Mouse (Mus musculus) E14TG2a.4 (cell line): ENCODE measurements at regions not wholly inside any gene's neighbourhood (a gene's known extent, or its start where the extent isn't known, plus 50 kb on each side); places are given as distances from the start of the nearest gene placed in this dataset.

Experiments used
- CTCF ChIP-seq: conservative IDR thresholded peaks from 2 replicates; pipeline ENCODE4 v1.5.1; 2014; ENCODE audit warnings: low read length
- POU5F1 ChIP-seq: IDR thresholded peaks from 2 replicates; pipeline ENCODE4 v1.6.1; 2014; ENCODE audit warnings: low read length, borderline replicate concordance

DNA sequence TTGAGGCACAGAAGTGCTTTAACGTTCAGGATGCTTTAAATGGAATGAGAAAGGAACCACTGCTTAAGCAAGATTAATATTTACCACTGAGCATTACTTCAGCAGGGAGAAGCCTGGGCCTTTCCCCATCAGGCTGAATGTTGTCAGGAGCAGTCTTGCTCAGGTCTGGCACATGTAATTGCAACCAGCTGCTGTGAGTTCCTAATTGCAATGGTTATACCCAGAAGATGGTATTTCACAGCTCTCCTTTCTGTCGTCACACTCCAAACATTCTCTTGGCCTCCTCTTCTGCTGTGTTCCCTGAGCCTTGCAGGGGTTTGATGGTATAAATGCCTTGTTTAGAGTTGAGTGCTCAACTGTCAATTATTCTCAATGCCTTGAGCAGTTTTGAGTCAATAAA is 87.1 kb downstream of the Mtx3 start:
- no peak for TF ChIP-seq CTCF
- no peak for TF ChIP-seq POU5F1
